Mouse (Mus musculus) brown adipose tissue, adult 24 weeks (tissue): ENCODE results near the gene Ino80e. TPM values are rescaled to one million over a fixed set of nuclear protein-coding genes. Genes with fewer than 3 reads are reported as not detected.
A peak's percentile ranks its signal among the peaks of the same experiment; 100 is the strongest.

Experiments
- H3K27ac ChIP-seq: fragments of 200-500 bp; replicated peaks from 2 replicates; pipeline ENCODE4 v1.5.1; 2012; ENCODE audit warnings: low read depth, mild to moderate bottlenecking, low read length
- H3K4me1 ChIP-seq: fragments of 200-500 bp; 2 replicates; pipeline ENCODE4 v1.6.1; 2012; ENCODE audit warnings: low read length, mixed read lengths; ENCODE audit not compliant: control insufficient read depth, insufficient read depth, insufficient read length
- H3K4me3 ChIP-seq: fragments of 200-500 bp; 2 replicates; pipeline ENCODE4 v1.5.1; 2012; ENCODE audit warnings: low read depth, mild to moderate bottlenecking, low read length, moderate library complexity; ENCODE audit not compliant: insufficient read depth
- polyA plus RNA-seq: library from polyadenylated mRNA; stranded (reverse); fragments of >200 nt; gene quantifications from 2 replicates; pipeline ENCODE4 v1.2.4, GENCODE M21; 2012; ENCODE audit not compliant: missing spikeins, insufficient read depth, insufficient read length

The Ino80e gene
- polyA plus RNA-seq, 1 experiment: 27.1 TPM

DNA sequence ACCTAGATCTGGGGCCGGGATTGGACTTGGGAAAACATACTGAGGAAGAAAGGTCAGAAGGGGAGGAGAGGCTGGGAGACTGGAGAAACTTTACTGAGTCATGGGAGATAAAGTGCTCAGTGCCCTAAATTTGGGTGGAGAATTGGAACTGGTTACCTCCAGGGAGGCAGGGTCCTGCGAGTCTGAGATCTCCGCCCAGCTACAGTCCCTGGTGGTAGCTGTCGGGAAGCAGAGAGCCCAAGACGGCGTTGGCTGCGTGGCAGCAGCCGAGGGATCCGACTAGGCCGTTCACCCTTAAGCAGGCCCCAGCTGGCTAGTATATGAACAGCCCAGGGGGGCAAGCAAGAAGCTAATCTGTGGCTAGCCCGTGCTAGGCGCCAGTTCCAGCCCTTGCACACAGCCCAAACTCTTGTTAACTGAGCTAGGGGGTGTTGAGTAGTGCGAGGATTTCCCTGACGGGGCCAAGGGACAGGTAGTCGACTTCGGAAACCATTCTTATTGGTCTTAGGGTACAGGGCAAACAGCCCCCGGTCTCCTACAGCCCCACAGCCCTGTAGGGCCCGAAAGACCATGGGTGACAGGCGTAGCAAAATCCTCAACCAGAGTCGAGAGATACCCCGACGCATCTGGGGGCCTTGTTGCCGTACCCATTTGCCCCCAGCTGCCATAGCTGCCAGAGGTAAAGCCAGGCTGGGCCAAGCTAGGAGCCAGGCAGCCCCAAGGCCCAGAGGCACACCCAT is 7.8 kb upstream of the Ino80e start:
- H3K27ac ChIP-seq: no peak overlapping the region
- H3K4me3 ChIP-seq: no peak overlapping the region
- H3K4me1 ChIP-seq: no peaks in the 10 kb centered on the region

GRCm38 (mm10) chr7:126868003-126868402 is 5.8 kb upstream of the Ino80e start:
- Histone ChIP-seq H3K4me3 (no peak overlapping the region), H3K27ac (no peak overlapping the region), H3K4me1 (no peaks in the 10 kb centered on the region)

DNA sequence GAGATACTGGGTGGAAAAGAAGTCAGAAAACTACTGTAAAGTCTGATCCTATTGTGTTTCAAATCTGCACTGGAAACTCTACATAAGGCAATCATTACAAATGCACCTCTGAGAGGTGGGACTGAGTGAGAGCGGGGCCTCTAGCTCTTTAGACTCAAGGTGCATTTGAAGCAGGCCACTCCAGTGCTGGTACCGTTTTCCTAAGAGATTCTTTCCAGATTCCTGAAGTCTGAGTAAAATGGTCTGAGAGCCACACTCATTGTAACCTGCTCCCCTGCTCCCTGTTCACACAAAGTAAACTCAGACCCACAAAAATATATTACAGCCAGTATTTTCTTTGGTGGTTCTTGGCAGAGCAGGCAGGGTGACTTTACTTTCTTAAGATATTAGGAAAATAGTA is 5.4 kb upstream of the Ino80e start:
- no peak overlapping the region for H3K4me3 ChIP-seq
- no peaks in the 10 kb centered on the region for H3K4me1 ChIP-seq
- no peak overlapping the region for H3K27ac ChIP-seq

- Histone ChIP-seq H3K27ac (no peak overlapping the region), H3K4me3 (no peak overlapping the region), H3K4me1 (peaks cover 4% of the 10 kb centered on the region; the same call in 1 of the 2 replicates)
These were observed 1.6 kb upstream of the Ino80e start for GRCm38 (mm10) chr7:126863791-126864190.

GRCm38 (mm10) chr7:126861429-126862130 is 597 bp downstream of the Ino80e start, which contains the start of gene Hirip3:
Gene Hirip3, plus strand, starts transcription at chr7:126861972.
- Histone ChIP-seq H3K4me1 (peaks cover 4% of the 10 kb centered on the region; the same call in 1 of the 2 replicates), H3K27ac (peak within 1 kb of the TSS; percentile 75), H3K4me3 (peak within 1 kb of the TSS; percentile 96)

- H3K4me3 ChIP-seq: peak overlapping the region; percentile 96
- H3K27ac ChIP-seq: 0 out of 2 replicates have a peak overlapping the region, but pooled peaks have one; percentile 74
- peaks cover 4% of the 10 kb centered on the region; the same call in 1 of the 2 replicates for H3K4me1 ChIP-seq
These were observed 1.2 kb downstream of the Ino80e start for GRCm38 (mm10) chr7:126860987-126861386.

DNA sequence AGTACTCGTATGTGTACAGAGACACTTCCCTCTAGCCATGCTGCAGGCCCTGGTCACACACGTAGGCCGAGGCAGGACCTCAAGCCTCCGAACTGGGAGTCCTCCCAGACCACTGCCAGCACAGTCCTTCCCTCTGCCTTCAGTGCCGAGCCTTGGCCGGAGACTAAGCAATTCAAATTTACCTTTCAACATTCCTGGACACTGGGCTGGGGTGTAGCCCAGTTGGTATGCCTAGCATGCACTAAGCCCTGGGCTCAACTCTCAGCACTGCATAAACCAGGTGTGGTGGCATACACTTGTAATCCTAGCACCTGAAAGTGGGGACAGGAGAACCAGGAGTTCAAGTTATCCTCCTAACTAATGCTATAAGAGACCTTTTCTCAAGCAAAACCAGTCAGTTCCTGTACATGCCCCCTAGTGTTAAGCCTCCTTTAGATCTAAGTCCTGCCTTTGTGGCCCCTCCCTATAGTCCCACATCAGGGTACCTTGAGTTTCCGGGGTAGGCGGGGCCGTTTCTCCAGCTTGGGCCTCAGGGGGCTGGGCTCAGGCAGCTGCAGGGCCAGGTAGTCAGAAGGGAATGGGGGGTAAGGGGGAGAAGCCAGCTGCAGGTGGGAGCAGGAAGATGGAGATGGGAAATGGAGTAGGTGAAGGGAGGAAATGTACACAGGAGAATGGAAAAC is 5.3 kb downstream of the Ino80e start:
- H3K4me3 ChIP-seq: no peak overlapping the region
- H3K27ac ChIP-seq: no peak overlapping the region
- H3K4me1 ChIP-seq: peaks cover 4% of the 10 kb centered on the region; the same call in 1 of the 2 replicates

GRCm38 (mm10) chr7:126855641-126856040 is 6.5 kb downstream of the Ino80e start:
- H3K4me3 ChIP-seq: no peak overlapping the region
- H3K27ac ChIP-seq: no peak overlapping the region
- no peaks in the 10 kb centered on the region for H3K4me1 ChIP-seq

- no peaks in the 10 kb centered on the region for H3K4me1 ChIP-seq
- no peak overlapping the region for H3K27ac ChIP-seq
- H3K4me3 ChIP-seq: no peak overlapping the region
These were observed 8.7 kb downstream of the Ino80e start for GRCm38 (mm10) chr7:126853454-126853853.

DNA sequence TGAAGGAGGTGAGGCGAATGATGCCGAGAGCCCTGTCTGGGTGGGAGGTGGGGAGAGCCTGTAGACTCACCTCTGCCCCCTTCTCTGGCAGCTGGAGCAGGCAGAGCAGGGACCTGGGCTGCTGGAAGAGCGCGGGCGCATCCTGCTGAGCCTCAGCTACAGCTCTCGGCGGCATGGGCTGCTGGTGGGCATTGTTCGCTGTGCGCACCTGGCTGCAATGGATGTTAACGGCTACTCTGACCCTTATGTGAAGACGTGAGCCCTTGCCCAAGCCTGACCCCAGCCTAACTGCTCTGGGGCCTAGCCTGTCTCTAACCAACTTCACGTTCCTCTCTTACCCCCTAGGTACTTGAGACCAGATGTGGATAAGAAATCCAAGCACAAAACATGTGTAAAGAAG is 11.0 kb downstream of the Ino80e start:
- Histone ChIP-seq H3K4me1 (no peaks in the 10 kb centered on the region), H3K4me3 (no peak overlapping the region), H3K27ac (no peak overlapping the region)

DNA sequence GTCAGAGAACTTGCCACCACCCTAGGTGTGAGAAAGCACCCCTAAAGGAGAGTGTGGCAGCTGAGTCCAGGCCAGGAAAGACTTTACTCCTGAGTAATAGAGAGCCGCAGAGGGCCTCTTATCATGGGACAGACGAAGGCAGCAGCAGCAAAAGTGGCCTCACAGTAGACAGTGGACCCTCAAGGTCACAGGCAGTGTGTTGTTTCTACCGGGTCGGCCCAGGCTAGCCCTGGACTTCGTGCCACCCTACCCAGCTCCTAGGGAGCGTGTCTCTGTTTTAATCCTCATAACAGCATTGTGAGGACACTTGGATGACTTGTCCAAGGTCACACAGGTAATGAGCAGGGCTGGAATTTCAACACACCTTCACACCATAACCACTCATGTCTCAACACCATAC is 12.0 kb downstream of the Ino80e start:
- Histone ChIP-seq H3K27ac (no peak overlapping the region), H3K4me3 (no peak overlapping the region), H3K4me1 (no peaks in the 10 kb centered on the region)

GRCm38 (mm10) chr7:126848794-126849193 is 13.4 kb downstream of the Ino80e start:
- Histone ChIP-seq H3K4me1 (no peaks in the 10 kb centered on the region), H3K27ac (no peak overlapping the region), H3K4me3 (no peak overlapping the region)

DNA sequence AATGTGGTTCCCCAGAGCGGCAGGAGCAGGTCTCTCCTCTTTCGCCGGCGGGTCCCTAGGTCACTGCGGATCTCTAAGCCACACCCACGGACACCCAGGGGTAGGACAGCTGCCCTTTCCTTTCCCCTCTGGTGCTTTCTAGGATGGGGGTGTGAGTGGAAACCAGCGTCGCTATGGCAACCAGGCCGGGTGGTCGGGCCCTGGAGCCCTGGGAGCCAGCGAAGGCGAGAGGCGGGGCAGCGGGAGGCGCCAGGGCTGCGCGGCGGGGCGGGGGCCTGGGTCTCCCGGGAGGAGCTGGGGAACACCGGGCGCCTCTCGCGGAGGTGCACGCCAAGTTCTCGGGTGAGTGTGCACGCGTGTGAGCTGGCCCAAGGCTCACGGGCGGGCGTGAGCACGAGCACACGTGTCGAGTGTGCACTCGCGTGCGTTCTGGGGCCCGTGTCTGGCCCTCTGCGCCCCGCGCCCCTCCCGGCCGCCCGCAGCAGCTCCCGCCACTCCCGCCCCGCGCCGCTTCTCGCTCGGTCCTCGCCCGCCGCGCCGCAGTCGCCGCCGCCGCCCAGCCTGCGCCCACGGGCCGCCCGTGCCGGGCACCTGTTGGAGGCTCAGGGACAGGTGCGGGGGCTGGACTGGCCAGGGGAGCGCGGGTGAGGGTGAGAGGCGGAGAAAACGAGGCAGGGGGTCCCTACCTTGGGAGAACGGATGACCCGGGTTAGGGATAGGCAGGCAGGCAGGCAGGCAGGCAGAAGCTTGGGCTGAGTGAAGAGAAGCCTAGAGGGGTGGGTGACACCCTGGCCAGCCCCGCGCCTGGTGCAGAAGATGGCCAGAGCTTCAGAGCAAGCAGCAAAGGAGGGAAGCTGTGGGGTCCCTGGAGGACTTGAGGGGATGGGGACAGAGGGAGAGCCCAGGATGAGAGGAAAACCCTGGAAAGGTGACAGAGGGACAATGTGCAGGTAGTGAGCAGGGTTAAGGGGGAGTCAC is 14.5 kb downstream of the Ino80e start:
- Histone ChIP-seq H3K27ac (no peak overlapping the region), H3K4me1 (no peaks in the 10 kb centered on the region), H3K4me3 (peak overlapping the region; percentile 32)

- Histone ChIP-seq H3K4me1 (no peaks in the 10 kb centered on the region), H3K4me3 (peak within 1 kb of the TSS; percentile 32), H3K27ac (no peak within 1 kb of the TSS)
These were observed 15.1 kb downstream of the Ino80e start, which contains the start of gene Doc2a for GRCm38 (mm10) chr7:126847116-126847420. Gene Doc2a, plus strand, starts transcription at chr7:126847416.
